8 mouse cellular contexts compared by ENCODE assay signal in the genomic region with DNA sequence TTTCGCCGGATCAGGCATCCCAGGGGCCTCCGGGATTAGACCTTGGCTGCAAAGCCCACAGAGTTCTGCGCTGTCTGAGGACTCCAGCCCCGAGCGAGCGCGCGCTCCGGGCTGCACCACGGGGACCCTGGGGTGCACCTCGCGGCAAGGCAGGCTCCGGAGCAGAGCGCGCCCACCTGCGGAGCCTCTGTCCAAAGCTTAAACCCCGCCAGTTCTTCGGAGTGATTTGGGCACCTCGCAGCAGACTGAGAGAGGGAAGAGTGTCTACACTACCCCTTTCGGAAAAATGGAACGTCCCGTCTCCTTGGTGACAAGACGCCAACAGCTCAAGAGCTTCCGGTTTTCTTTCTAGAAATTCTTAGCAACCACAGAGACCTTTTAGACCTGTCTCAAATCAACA. TPM values are rescaled to one million over a fixed set of nuclear protein-coding genes. Genes with fewer than 3 reads are reported as not detected.
DNase-seq lines count a peak whose midpoint lies in the region; ATAC-seq and TF ChIP-seq lines count a peak whose summit lies in the region.

A gene (minus strand): TSS at position 76 of the 400 bp plus-strand sequence.

- no peaks in the 10 kb centered on the region for H3K79me2 ChIP-seq in liver, adult 2 months (ENCODE audit: control insufficient read depth, insufficient read depth, low read length)

- H3K9me3 ChIP-seq in intestine, embryonic 15.5 days, result no peaks in the 10 kb centered on the region
- no peaks in the 10 kb centered on the region for H3K9me3 ChIP-seq in stomach, embryonic 16.5 days (replicated peaks; ENCODE audit: control insufficient read depth, low read length)

- H3K4me3 ChIP-seq in gastrocnemius, adult 2 months, result peak within 1 kb of the TSS; percentile 74
- peak within 1 kb of the TSS; percentile 50 for H3K4me3 ChIP-seq in intestine, embryonic 15.5 days (replicated peaks)
- peak within 1 kb of the TSS; percentile 92 for H3K4me3 ChIP-seq in liver, adult 2 months (ENCODE audit: insufficient read depth, low read depth, low read length)
- peak within 1 kb of the TSS; percentile 59 for H3K4me3 ChIP-seq in stomach, embryonic 16.5 days (replicated peaks; ENCODE audit: low read length)

- intact Hi-C loops in gastrocnemius, adult 2 months (cut with DNase I), result loop anchor here (10.0 kb wide), 1 partner anchor 210 kb away; a partner anchor contains a TSS

- no peak for DNase-seq in frontal cortex, postnatal 25 days (ENCODE audit: low spot score in 2 of 2)
- peak; percentile 89 for DNase-seq in brain, embryonic 14.5 days (ENCODE audit: low read depth)
- peak; percentile 47 for DNase-seq in gastrocnemius, adult 2 months
- peak; percentile 68 for DNase-seq in liver, adult 2 months (ENCODE audit: extremely low read depth, low read depth, low spot score)
- peak; percentile 30 to 74 for DNase-seq in monocyte, adult 2 months (ENCODE audit: low read depth in 1 of 2, low spot score in 2 of 2)

- TF ChIP-seq POLR2A in brain, embryonic 14.5 days (IDR thresholded peaks at IDR 0.05; ENCODE audit: borderline replicate concordance, extremely low read depth, insufficient read depth, insufficient read length, poor library complexity, severe bottlenecking), result no peak
- no peak for TF ChIP-seq POLR2A in liver, adult 2 months (IDR thresholded peaks at IDR 0.05; ENCODE audit: extremely low read depth, insufficient read depth, low read length)

- no peaks in the 10 kb centered on the region; the same call in 1 of the 2 replicates for H3K27me3 ChIP-seq in intestine, embryonic 15.5 days (replicated peaks)
- no peaks in the 10 kb centered on the region for H3K27me3 ChIP-seq in liver, adult 2 months (ENCODE audit: control insufficient read depth, insufficient read depth, low read length)
- peaks cover 2% of the 10 kb centered on the region; the same call in 1 of the 2 replicates for H3K27me3 ChIP-seq in stomach, embryonic 16.5 days (ENCODE audit: control insufficient read depth, insufficient read depth, low read length)

- H3K9ac ChIP-seq in intestine, embryonic 15.5 days, result peak within 1 kb of the TSS; percentile 67
- H3K9ac ChIP-seq in liver, adult 2 months (ENCODE audit: low read depth, low read length), result peak within 1 kb of the TSS; percentile 90
- peak within 1 kb of the TSS; percentile 86 for H3K9ac ChIP-seq in stomach, embryonic 16.5 days (ENCODE audit: low read length)

- no peaks in the 10 kb centered on the region for H3K36me3 ChIP-seq in intestine, embryonic 15.5 days
- H3K36me3 ChIP-seq in liver, adult 2 months (ENCODE audit: control insufficient read depth, insufficient read depth, low read length), result no peaks in the 10 kb centered on the region
- no peaks in the 10 kb centered on the region for H3K36me3 ChIP-seq in stomach, embryonic 16.5 days (ENCODE audit: control insufficient read depth, insufficient read depth, low read length)

- peak within 1 kb of the TSS; percentile 78 for H3K4me2 ChIP-seq in intestine, embryonic 15.5 days (replicated peaks)
- peak within 1 kb of the TSS; percentile 99 for H3K4me2 ChIP-seq in stomach, embryonic 16.5 days (ENCODE audit: low read depth, low read length)

- H3K4me1 ChIP-seq in intestine, embryonic 15.5 days (replicated peaks), result peaks cover 4% of the 10 kb centered on the region
- 0 out of 2 replicates have a peak, but pooled peaks cover 5% of the 10 kb centered on the region for H3K4me1 ChIP-seq in liver, adult 2 months (ENCODE audit: control insufficient read depth, insufficient read depth, low read length)
- H3K4me1 ChIP-seq in stomach, embryonic 16.5 days (ENCODE audit: control insufficient read depth, insufficient read depth, low read length), result peaks cover 9% of the 10 kb centered on the region

- under 1% methylated on average over 25 of the region's 25 CpGs for WGBS in intestine, embryonic 15.5 days
- WGBS in liver, adult 2 months, result under 1% methylated on average over 25 of the region's 25 CpGs
- WGBS in stomach, embryonic 16.5 days, result under 1% methylated on average over 25 of the region's 25 CpGs

- peak; percentile 36; the same call in 1 of the 2 replicates for ATAC-seq in frontal cortex, adult (ENCODE audit: low TSS enrichment)
- peak; percentile 89 for ATAC-seq in intestine, embryonic 15.5 days
- ATAC-seq in stomach, embryonic 16.5 days (ENCODE audit: insufficient read depth, low FRiP score), result peak; percentile 66; the same call in 1 of the 2 replicates

- no peak within 1 kb of the TSS for H3K27ac ChIP-seq in gastrocnemius, adult 2 months
- H3K27ac ChIP-seq in intestine, embryonic 15.5 days, result no peak within 1 kb of the TSS
- peak within 1 kb of the TSS; percentile 42; the same call in 1 of the 2 replicates for H3K27ac ChIP-seq in liver, adult 2 months (replicated peaks; ENCODE audit: insufficient read depth, low read depth, low read length)
- peak within 1 kb of the TSS; percentile 55 for H3K27ac ChIP-seq in stomach, embryonic 16.5 days (ENCODE audit: low read length)

- TF ChIP-seq CTCF in brain, embryonic 14.5 days (IDR thresholded peaks at IDR 0.05; ENCODE audit: borderline replicate concordance, extremely low read depth, insufficient read depth, insufficient read length), result no peak
- TF ChIP-seq CTCF in gastrocnemius, adult 2 months (IDR thresholded peaks at IDR 0.05), result no peak
- TF ChIP-seq CTCF in liver, adult 2 months (IDR thresholded peaks at IDR 0.05; ENCODE audit: low read depth, low read length), result no peak

RNA-seq across cellular contexts. Expression of the gene that starts here (rescaled TPM):
- polyA plus RNA-seq in brain, embryonic 14.5 days (2012; rRNA removed), result 0.79 and 1.8 TPM in 2 replicates
- total RNA-seq in gastrocnemius, adult 2 months (2021), result not detected
- 0.25 and 0.54 TPM in 2 replicates for polyA plus RNA-seq in intestine, embryonic 15.5 days (2015; fragmentation: Nextera tagmentation; extraction: Ambion mirVana)
- total RNA-seq in liver, adult 2 months (2014; rRNA removed), result 0.13 TPM in 1 of 2 replicates, not detected in the other
- 0.06 and 0.11 TPM in 2 replicates for polyA plus RNA-seq in liver, adult 2 months (2012; rRNA removed)
- polyA plus RNA-seq in stomach, embryonic 16.5 days (2015; fragmentation: Nextera tagmentation; extraction: Ambion mirVana), result 0.29 and 0.62 TPM in 2 replicates

Comparison
In these comparisons a context has a peak if more than half of its experiments do, and no peak if none do; other contexts are left out.
1. Peak in DNase-seq and H3K4me3 ChIP-seq in gastrocnemius, adult 2 months; RNA of the gene not detected or under 1 TPM.
2. Peak in ATAC-seq, H3K4me3 ChIP-seq, H3K9ac ChIP-seq and H3K4me2 ChIP-seq in intestine, embryonic 15.5 days; RNA of the gene not detected or under 1 TPM.
3. Peak in DNase-seq, H3K4me3 ChIP-seq, H3K27ac ChIP-seq and H3K9ac ChIP-seq in liver, adult 2 months; RNA of the gene not detected or under 1 TPM.
4. Peak in ATAC-seq, H3K4me3 ChIP-seq, H3K27ac ChIP-seq, H3K9ac ChIP-seq and H3K4me2 ChIP-seq in stomach, embryonic 16.5 days; RNA of the gene not detected or under 1 TPM.
5. ATAC-seq: peak in every context shown above with its lines; median percentile 89 in intestine, embryonic 15.5 days; 66 in stomach, embryonic 16.5 days; 36 in frontal cortex, adult.
6. DNase-seq: peak in brain, embryonic 14.5 days (single experiment) and monocyte, adult 2 months (2 of 2); none in frontal cortex, postnatal 25 days (0 of 2).
7. Peak in every context shown above with its lines, with median percentiles within 50 percentile points of each other: H3K4me3 ChIP-seq and H3K9ac ChIP-seq.